Mouse (Mus musculus): ENCODE data around the gene Slx1b. TPM values are rescaled to one million over a fixed set of nuclear protein-coding genes. Genes with fewer than 3 reads are reported as not detected.
"Not testable (repeated sequence)": the region's sequence is repeated elsewhere in the genome, so short reads cannot be mapped to it uniquely, and the experiment has no call there.

Slx1b gene
- total RNA-seq, 2 experiments from 2014 or later = 17.3 to 17.4 TPM

GRCm38 (mm10) chr7:126702861-126703756, 7.5 kb upstream of the Slx1b start:
- peak in 1 of 2 experiments; percentile 37 for DNase-seq (ENCODE audit: low spot score in 2 of 2)

GRCm38 (mm10) chr7:126702358-126702757, 6.8 kb upstream of the Slx1b start:
- DNase-seq (ENCODE audit: low spot score in 2 of 2) = no peak

GRCm38 (mm10) chr7:126701559-126702357, 6.2 kb upstream of the Slx1b start:
- no peak for DNase-seq (ENCODE audit: low spot score in 2 of 2)

GRCm38 (mm10) chr7:126701070-126701469, 5.5 kb upstream of the Slx1b start:
- DNase-seq (ENCODE audit: low spot score in 2 of 2) = peak; percentile 85 to 96

- DNase-seq (ENCODE audit: low spot score in 2 of 2) = no peak
Measured at GRCm38 (mm10) chr7:126700063-126701015, 4.8 kb upstream of the Slx1b start.

- DNase-seq (ENCODE audit: low spot score in 2 of 2) = no peak
Measured at GRCm38 (mm10) chr7:126697838-126698237, 2.3 kb upstream of the Slx1b start.

GRCm38 (mm10) chr7:126696886-126697285, 1.3 kb upstream of the Slx1b start:
- no peak for DNase-seq (ENCODE audit: low spot score in 2 of 2)

GRCm38 (mm10) chr7:126696303-126696702, 719 bp upstream of the Slx1b start:
- DNase-seq (ENCODE audit: low spot score in 2 of 2) = no peak

- DNase-seq (ENCODE audit: low spot score in 2 of 2) = no peak
Measured at GRCm38 (mm10) chr7:126695210-126695611, 373 bp downstream of the Slx1b start, which contains the start of gene Bola2. Gene Bola2 (plus strand): TSS chr7:126695401.

GRCm38 (mm10) chr7:126694441-126695051, 1.0 kb downstream of the Slx1b start:
- peak in 1 of 2 experiments; percentile 16 for DNase-seq (ENCODE audit: low spot score in 2 of 2)

- DNase-seq (ENCODE audit: low spot score in 2 of 2) = no peak
Measured at GRCm38 (mm10) chr7:126693781-126694180, 1.8 kb downstream of the Slx1b start.

- peak; percentile 64 to 90 for DNase-seq (ENCODE audit: low spot score in 2 of 2)
Measured at GRCm38 (mm10) chr7:126693256-126693655, 2.3 kb downstream of the Slx1b start.

GRCm38 (mm10) chr7:126692426-126692825, 3.2 kb downstream of the Slx1b start:
- DNase-seq (ENCODE audit: low spot score in 2 of 2) = no peak

GRCm38 (mm10) chr7:126691676-126692075, 3.9 kb downstream of the Slx1b start:
- no peak for DNase-seq (ENCODE audit: low spot score in 2 of 2)

GRCm38 (mm10) chr7:126690737-126691136, 4.8 kb downstream of the Slx1b start:
- no peak for DNase-seq (ENCODE audit: low spot score in 2 of 2)

- no peak for DNase-seq (ENCODE audit: low spot score in 2 of 2)
Measured at GRCm38 (mm10) chr7:126689021-126689420, 6.6 kb downstream of the Slx1b start.

- not testable (repeated sequence) for DNase-seq (ENCODE audit: low spot score in 2 of 2)
Measured at GRCm38 (mm10) chr7:126688156-126688555, 7.4 kb downstream of the Slx1b start.

- no peak for DNase-seq (ENCODE audit: low spot score in 2 of 2)
Measured at GRCm38 (mm10) chr7:126681221-126681620, 14.4 kb downstream of the Slx1b start.

GRCm38 (mm10) chr7:126679683-126680082, 15.9 kb downstream of the Slx1b start:
- no peak for DNase-seq (ENCODE audit: low spot score in 2 of 2)
